Mouse (Mus musculus) stomach, embryonic 16.5 days (tissue): ENCODE results near the gene Fpr1. TPM values are rescaled to one million over a fixed set of nuclear protein-coding genes. Genes with fewer than 3 reads are reported as not detected.

ENCODE experiments used
- ATAC-seq: fragments of 200-750 bp; cut with Nextera tagmentation; 2 replicates; pipeline ENCODE4 v1.8.0; 2017; ENCODE audit warnings: moderate number of reproducible peaks, moderate TSS enrichment; ENCODE audit not compliant: insufficient read depth, low FRiP score
- H3K27ac ChIP-seq: fragments of 300-500 bp; sonication (generic); 2 replicates; pipeline ENCODE4 v1.5.1; 2014; ENCODE audit warnings: low read length
- H3K27me3 ChIP-seq: fragments of 300-500 bp; sonication (generic); 2 replicates; pipeline ENCODE4 v1.6.1; 2014; ENCODE audit warnings: low read length, control low read depth, mixed read lengths; ENCODE audit not compliant: control insufficient read depth, insufficient read depth
- H3K36me3 ChIP-seq: fragments of 300-500 bp; sonication (generic); 2 replicates; pipeline ENCODE4 v1.6.1; 2014; ENCODE audit warnings: low read length; ENCODE audit not compliant: control insufficient read depth, insufficient read depth
- H3K4me1 ChIP-seq: fragments of 300-500 bp; sonication (generic); 2 replicates; pipeline ENCODE4 v1.6.1; 2014; ENCODE audit warnings: low read length, control low read depth, mixed read lengths; ENCODE audit not compliant: control insufficient read depth, insufficient read depth
- H3K4me2 ChIP-seq: fragments of 300-500 bp; sonication (generic); 2 replicates; pipeline ENCODE4 v1.6.1; 2014; ENCODE audit warnings: low read depth, low read length, mixed read lengths
- H3K4me3 ChIP-seq: fragments of 300-500 bp; sonication (generic); replicated peaks from 2 replicates; pipeline ENCODE4 v1.5.1; 2014; ENCODE audit warnings: mild to moderate bottlenecking, low read length
- H3K9ac ChIP-seq: fragments of 300-500 bp; sonication (generic); 2 replicates; pipeline ENCODE4 v1.6.1; 2014; ENCODE audit warnings: low read length
- H3K9me3 ChIP-seq: fragments of 300-500 bp; sonication (generic); replicated peaks from 2 replicates; pipeline ENCODE4 v1.6.1; 2016; ENCODE audit warnings: low read length, control low read depth; ENCODE audit not compliant: control insufficient read depth
- WGBS: fragments of 180-500 bp; shearing (Covaris S2); extraction: QIAGEN DNeasy Blood & Tissue Kit; methylation state at CpG from one replicate; pipeline ENCODE4 v1.1.7; 2014; 5-methylcytosine and 5-hydroxymethylcytosine counted together
- polyA plus RNA-seq: library from polyadenylated mRNA; unstranded; fragments of >200 nt; fragmentation: Nextera tagmentation; extraction: Ambion mirVana; gene quantifications from 2 replicates; pipeline ENCODE4 v1.2.1, GENCODE M21; 2015

Fpr1 gene
- polyA plus RNA-seq, 1 experiment from 2014 or later = 2.8 TPM

DNA sequence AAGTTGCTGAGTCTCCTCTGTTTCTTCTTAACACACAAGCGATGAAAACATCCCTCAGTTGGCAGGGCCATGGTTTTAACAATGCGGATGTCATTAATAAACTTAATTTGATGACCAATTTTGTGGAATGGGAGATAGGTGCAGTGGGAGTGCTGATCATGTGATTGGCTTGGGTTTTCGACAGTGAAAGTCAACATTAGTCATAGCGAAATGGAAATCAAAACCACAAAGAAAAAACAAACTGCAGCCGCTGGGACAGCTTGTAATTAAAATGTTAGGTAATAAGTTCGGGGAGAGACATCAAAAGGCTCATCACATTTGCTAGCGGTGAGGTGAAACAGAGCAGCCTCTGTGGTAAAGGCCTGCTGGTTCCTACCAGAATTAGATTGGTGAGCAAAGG lies 42.9 kb downstream of the Fpr1 start:
- Histone ChIP-seq H3K4me3 (no peak overlapping the region), H3K27me3 (no peaks in the 10 kb centered on the region), H3K9me3 (no peaks in the 10 kb centered on the region), H3K4me1 (peaks cover 25% of the 10 kb centered on the region), H3K9ac (no peak overlapping the region), H3K36me3 (peaks cover 12% of the 10 kb centered on the region; the same call in 1 of the 2 replicates), H3K27ac (no peak overlapping the region), H3K4me2 (no peak overlapping the region)
- WGBS = 85% methylated on average over 7 of the region's 7 CpGs
- no peak for ATAC-seq

DNA sequence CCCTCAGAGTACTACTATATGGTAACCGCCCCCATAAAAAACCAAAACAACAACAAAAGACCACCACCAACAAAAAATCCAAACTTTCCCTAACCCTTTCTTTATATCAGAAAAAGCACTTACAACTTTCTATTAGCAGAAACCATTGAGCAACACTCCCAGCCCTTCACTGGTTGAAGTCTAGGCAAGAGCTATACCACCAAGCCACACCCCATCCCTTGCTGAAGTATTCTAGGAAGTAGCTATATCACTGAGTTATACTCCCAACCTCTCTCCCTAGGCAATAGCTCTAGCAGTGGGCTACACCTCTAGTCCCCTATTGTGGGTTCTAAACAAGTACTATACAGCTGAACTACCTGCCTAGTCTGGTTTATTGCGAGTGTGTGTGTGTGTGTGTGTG lies 44.5 kb downstream of the Fpr1 start:
- peaks cover 35% of the 10 kb centered on the region for H3K4me1 ChIP-seq
- no peak overlapping the region for H3K9ac ChIP-seq
- no peak overlapping the region for H3K27ac ChIP-seq
- no peak overlapping the region for H3K4me3 ChIP-seq
- no peaks in the 10 kb centered on the region for H3K9me3 ChIP-seq
- H3K27me3 ChIP-seq = no peaks in the 10 kb centered on the region
- peak overlapping the region; percentile 80 for H3K4me2 ChIP-seq
- H3K36me3 ChIP-seq = peaks cover 12% of the 10 kb centered on the region; the same call in 1 of the 2 replicates
- ATAC-seq = no peak
- WGBS = 97% methylated on average over 2 of the region's 2 CpGs

DNA sequence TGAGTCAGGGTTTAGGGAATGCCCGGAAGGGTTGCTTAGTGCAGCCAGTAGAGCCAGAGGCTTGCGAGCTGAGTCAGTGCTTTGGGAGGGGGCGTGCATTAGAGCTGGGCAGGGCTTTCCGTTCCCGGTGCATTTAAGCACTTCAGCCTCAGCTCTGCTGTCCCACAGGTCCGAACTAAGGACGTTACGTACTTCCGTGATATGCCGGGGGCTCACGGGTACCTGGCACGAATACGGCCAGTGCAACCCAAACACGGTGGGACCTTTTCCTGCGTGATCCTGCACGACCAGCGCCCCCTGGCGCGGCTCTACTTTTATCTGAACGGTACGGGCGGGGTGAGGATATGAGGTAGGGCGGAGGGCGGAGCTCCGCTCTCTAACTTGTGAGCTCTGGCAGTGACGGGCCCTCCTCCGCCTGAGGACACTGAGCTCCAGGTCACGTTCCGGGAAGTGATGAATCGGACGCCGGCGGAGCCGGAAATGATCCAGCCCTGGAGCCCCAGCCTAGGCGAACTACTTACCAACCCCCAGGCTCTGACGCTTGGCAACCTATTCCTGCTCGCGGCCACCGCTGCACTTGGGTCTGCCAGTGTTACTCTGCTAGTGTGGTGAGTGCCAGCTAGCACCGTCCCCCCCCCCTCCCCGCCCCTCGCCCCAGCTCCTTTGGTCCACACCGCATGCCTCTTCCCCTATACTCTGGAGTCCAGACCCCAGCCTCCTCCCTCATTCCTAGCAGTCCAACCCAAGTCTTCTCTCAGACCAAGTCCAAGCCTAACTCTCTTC lies 45.6 kb downstream of the Fpr1 start:
- peak overlapping the region; percentile 76 for H3K9ac ChIP-seq
- no peaks in the 10 kb centered on the region for H3K27me3 ChIP-seq
- peaks cover 44% of the 10 kb centered on the region for H3K4me1 ChIP-seq
- H3K36me3 ChIP-seq = peaks cover 16% of the 10 kb centered on the region; the same call in 1 of the 2 replicates
- H3K27ac ChIP-seq = peak overlapping the region; percentile 92
- under 1% methylated on average over 43 of the region's 43 CpGs for WGBS
- peak overlapping the region; percentile 80 for H3K4me2 ChIP-seq
- peak; percentile 98 for ATAC-seq
- no peaks in the 10 kb centered on the region for H3K9me3 ChIP-seq
- H3K4me3 ChIP-seq = peak overlapping the region; percentile 51

DNA sequence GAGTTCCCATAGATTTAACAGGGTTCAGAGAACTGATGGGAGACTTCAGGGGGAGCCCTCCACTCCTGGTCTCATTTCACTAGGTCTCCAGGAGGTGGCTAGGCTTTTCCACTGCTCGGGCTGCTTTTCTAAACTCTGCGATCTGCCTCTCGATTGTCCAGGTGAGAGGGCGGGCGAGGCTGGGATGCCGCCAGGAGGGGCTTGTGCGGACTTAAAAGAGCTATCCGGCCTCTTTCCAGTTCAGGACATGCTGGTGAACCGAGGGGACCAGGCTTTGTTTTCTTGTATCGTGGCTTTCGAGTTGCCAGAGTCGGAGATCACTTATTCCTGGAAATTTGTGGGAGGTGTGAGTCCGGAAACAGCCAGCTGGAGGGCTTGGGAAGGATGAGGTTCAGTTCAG lies 46.3 kb downstream of the Fpr1 start:
- H3K4me2 ChIP-seq = peak overlapping the region; percentile 80
- H3K36me3 ChIP-seq = peaks cover 11% of the 10 kb centered on the region; the same call in 1 of the 2 replicates
- H3K27me3 ChIP-seq = no peaks in the 10 kb centered on the region
- H3K27ac ChIP-seq = peak overlapping the region; percentile 92
- no peaks in the 10 kb centered on the region for H3K9me3 ChIP-seq
- ATAC-seq = no peak
- H3K4me3 ChIP-seq = peak overlapping the region; percentile 51
- H3K4me1 ChIP-seq = peaks cover 44% of the 10 kb centered on the region
- peak overlapping the region; percentile 76 for H3K9ac ChIP-seq
- WGBS = 8% methylated on average over 13 of the region's 13 CpGs

DNA sequence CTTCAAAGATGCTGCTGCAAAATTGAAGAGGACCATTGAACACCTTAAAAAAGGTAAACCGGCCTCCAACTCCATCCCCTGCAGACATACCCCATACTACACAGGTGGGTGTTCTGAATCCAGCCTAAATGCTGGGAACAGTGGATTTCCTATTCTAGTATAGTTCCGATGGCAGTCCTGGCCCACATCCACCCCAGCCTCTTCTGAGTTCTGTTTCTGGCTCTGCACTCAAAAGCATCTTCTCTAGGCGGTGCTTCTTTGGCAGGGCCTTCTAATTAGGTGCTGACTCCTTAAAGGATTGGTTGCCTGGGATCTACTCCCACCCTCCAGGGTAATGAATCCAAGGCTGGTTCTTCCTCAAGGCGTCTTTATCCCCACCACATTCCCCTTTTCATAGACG lies 47.6 kb downstream of the Fpr1 start:
- Histone ChIP-seq H3K9ac (no peak overlapping the region), H3K27me3 (no peaks in the 10 kb centered on the region), H3K36me3 (peaks cover 6% of the 10 kb centered on the region; the same call in 1 of the 2 replicates), H3K4me2 (no peak overlapping the region), H3K4me3 (no peak overlapping the region), H3K9me3 (no peaks in the 10 kb centered on the region), H3K4me1 (peaks cover 54% of the 10 kb centered on the region), H3K27ac (no peak overlapping the region)
- no peak for ATAC-seq
- 78% methylated on average over 5 of the region's 5 CpGs for WGBS

DNA sequence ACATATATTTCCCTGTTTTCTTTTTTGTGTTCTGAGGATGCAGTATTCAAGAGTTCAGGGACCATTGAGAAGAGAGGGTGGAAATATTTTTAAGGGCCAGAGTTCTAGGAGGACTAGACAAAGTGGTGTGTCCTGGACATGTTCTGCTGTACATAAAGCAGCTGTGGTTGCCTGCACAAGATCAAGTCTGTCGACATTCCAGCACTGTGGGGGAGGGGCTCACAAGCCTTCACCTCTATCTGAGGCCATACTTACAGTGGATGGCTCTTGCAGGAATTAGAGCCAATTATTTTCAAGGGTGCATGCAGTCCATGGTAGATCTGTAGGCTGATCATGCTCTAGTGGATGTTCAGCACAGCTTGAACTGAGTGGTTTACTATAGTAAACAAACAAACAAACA lies 48.8 kb downstream of the Fpr1 start:
- 0 out of 2 replicates have a peak, but pooled peaks cover 4% of the 10 kb centered on the region for H3K36me3 ChIP-seq
- peaks cover 63% of the 10 kb centered on the region for H3K4me1 ChIP-seq
- 3% methylated on average over 1 of the region's 1 CpGs for WGBS
- peak overlapping the region; percentile 26; the same call in 1 of the 2 replicates for H3K27ac ChIP-seq
- ATAC-seq = no peak
- no peaks in the 10 kb centered on the region for H3K27me3 ChIP-seq
- H3K9me3 ChIP-seq = no peaks in the 10 kb centered on the region
- H3K9ac ChIP-seq = no peak overlapping the region
- no peak overlapping the region for H3K4me3 ChIP-seq
- H3K4me2 ChIP-seq = no peak overlapping the region

DNA sequence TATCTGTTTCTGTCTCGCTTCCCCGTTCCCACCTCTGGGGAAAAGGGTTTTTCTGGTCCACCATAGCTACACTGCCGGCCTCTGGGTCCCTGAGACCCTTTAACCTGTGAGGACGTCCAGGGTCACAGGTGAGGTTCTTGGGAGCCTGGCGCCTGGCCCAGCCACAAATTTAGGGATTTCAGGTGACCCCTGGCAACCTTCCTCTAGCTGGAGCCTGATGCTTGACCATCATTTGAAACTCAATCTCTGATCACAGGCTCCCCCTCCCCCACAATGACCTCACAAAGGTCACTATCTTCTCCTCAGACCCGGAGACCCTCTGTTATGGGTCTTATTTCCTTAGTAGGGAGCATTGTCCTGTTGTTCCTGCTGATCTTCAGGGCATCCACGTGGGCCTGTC lies 53.0 kb downstream of the Fpr1 start:
- Histone ChIP-seq H3K9me3 (no peaks in the 10 kb centered on the region), H3K4me2 (peak overlapping the region; percentile 81), H3K27ac (no peak overlapping the region), H3K27me3 (no peaks in the 10 kb centered on the region), H3K36me3 (0 out of 2 replicates have a peak, but pooled peaks cover 4% of the 10 kb centered on the region), H3K4me1 (peaks cover 38% of the 10 kb centered on the region), H3K4me3 (peak overlapping the region; percentile 78), H3K9ac (0 out of 2 replicates have a peak overlapping the region, but pooled peaks have one; percentile 88)
- ATAC-seq = no peak
- 57% methylated on average over 7 of the region's 7 CpGs for WGBS

DNA sequence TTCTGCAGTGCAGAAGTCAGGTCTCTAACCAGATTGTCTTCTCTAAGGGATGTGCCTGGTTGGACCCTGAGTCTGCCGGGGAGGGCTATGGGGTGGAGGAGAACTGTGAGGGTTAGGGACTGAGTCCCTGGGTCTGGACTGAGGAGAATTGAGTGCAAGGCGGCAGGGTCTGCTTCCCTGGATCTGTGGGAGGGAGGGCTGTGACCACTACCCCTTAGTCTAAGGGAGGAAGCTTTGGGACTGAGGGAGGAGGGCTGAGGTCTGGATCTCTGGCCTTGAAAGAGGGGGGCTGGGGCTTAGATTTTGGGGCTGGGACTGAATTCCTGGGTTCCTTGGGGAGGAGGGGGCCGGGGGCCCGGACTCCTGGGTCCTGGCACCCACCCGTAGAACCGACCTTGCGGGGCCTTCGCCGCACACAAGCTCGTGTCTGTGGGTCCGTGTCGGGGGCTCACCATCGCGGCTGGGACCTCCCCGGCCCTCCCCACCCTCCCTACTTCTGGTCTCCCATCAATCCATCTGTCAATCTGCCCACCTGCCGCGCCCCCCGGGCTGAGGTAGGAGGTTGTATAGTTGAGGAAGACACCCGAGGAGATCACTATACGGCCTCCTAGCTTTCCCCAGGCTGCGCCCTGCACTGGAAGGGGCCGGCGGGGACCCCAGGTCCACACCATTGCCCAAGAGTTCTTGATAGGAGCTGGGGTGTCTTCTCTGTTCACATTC lies 53.8 kb downstream of the Fpr1 start:
- H3K4me3 ChIP-seq = peak overlapping the region; percentile 78
- 0 out of 2 replicates have a peak, but pooled peaks cover 4% of the 10 kb centered on the region for H3K36me3 ChIP-seq
- peaks cover 38% of the 10 kb centered on the region for H3K4me1 ChIP-seq
- H3K9ac ChIP-seq = peak overlapping the region; percentile 88
- peak overlapping the region; percentile 81 for H3K4me2 ChIP-seq
- H3K27me3 ChIP-seq = no peaks in the 10 kb centered on the region
- H3K27ac ChIP-seq = peak overlapping the region; percentile 100; the same call in 1 of the 2 replicates
- WGBS = 42% methylated on average over 23 of the region's 23 CpGs
- H3K9me3 ChIP-seq = no peaks in the 10 kb centered on the region
- ATAC-seq = no peak
